Mouse (Mus musculus): ENCODE results near the gene Dnajc15. TPM values are rescaled to one million over a fixed set of nuclear protein-coding genes. Genes with fewer than 3 reads are reported as not detected.
"Not testable (repeated sequence)": the region's sequence is repeated elsewhere in the genome, so short reads cannot be mapped to it uniquely, and the experiment has no call there.

The Dnajc15 gene
- polyA plus RNA-seq, 1 experiment, result 4.4 TPM

- DNase-seq, result no peak
- TF ChIP-seq CTCF (IDR thresholded peaks at IDR 0.05; ENCODE audit: insufficient read depth, low read length) (peak; percentile 12; the same call in 1 of the 2 replicates), POLR2A (IDR thresholded peaks at IDR 0.05; ENCODE audit: borderline replicate concordance, extremely low read depth, low read depth, low read length) (no peak)
- WGBS, result 88% methylated on average over 7 of the region's 7 CpGs
- H3K4me3 ChIP-seq (replicated peaks; ENCODE audit: extremely low read depth, low read depth, low read length), result no peak overlapping the region
- H3K4me1 ChIP-seq (ENCODE audit: control insufficient read depth, insufficient read depth, low read length), result no peaks in the 10 kb centered on the region
Measured at GRCm38 (mm10) chr14:77889911-77890310, 15.0 kb upstream of the Dnajc15 start.

- TF ChIP-seq CTCF (IDR thresholded peaks at IDR 0.05; ENCODE audit: insufficient read depth, low read length), result no peak
- no peak for TF ChIP-seq POLR2A (IDR thresholded peaks at IDR 0.05; ENCODE audit: borderline replicate concordance, extremely low read depth, low read depth, low read length)
- H3K4me1 ChIP-seq (ENCODE audit: control insufficient read depth, insufficient read depth, low read length), result no peaks in the 10 kb centered on the region
- no peak for DNase-seq
- H3K4me3 ChIP-seq (replicated peaks; ENCODE audit: extremely low read depth, low read depth, low read length), result no peak overlapping the region
- WGBS, result 84% methylated on average over 4 of the region's 4 CpGs
Measured at GRCm38 (mm10) chr14:77886941-77887340, 12.0 kb upstream of the Dnajc15 start.

GRCm38 (mm10) chr14:77886376-77886775 lies 11.5 kb upstream of the Dnajc15 start:
- TF ChIP-seq POLR2A (IDR thresholded peaks at IDR 0.05; ENCODE audit: borderline replicate concordance, extremely low read depth, low read depth, low read length) (no peak), CTCF (IDR thresholded peaks at IDR 0.05; ENCODE audit: insufficient read depth, low read length) (no peak)
- WGBS, result 67% methylated on average over 3 of the region's 3 CpGs

GRCm38 (mm10) chr14:77882669-77883068 lies 7.7 kb upstream of the Dnajc15 start:
- 72% methylated on average over 6 of the region's 6 CpGs for WGBS
- TF ChIP-seq POLR2A (IDR thresholded peaks at IDR 0.05; ENCODE audit: borderline replicate concordance, extremely low read depth, low read depth, low read length) (no peak), CTCF (IDR thresholded peaks at IDR 0.05; ENCODE audit: insufficient read depth, low read length) (no peak)
- Histone ChIP-seq H3K4me1 (ENCODE audit: control insufficient read depth, insufficient read depth, low read length) (no peaks in the 10 kb centered on the region), H3K4me3 (replicated peaks; ENCODE audit: extremely low read depth, low read depth, low read length) (no peak overlapping the region)
- DNase-seq, result no peak

More at GRCm38 (mm10) chr14:77886376-77886775, 11.5 kb upstream of the Dnajc15 start:
- Histone ChIP-seq H3K4me1 (ENCODE audit: control insufficient read depth, insufficient read depth, low read length) (no peaks in the 10 kb centered on the region), H3K4me3 (replicated peaks; ENCODE audit: extremely low read depth, low read depth, low read length) (no peak overlapping the region)
- DNase-seq, result no peak

- DNase-seq, result no peak
- WGBS, result 69% methylated on average over 1 of the region's 1 CpGs
- TF ChIP-seq POLR2A (IDR thresholded peaks at IDR 0.05; ENCODE audit: borderline replicate concordance, extremely low read depth, low read depth, low read length) (no peak), CTCF (IDR thresholded peaks at IDR 0.05; ENCODE audit: insufficient read depth, low read length) (no peak)
- no peak overlapping the region for H3K4me3 ChIP-seq (replicated peaks; ENCODE audit: extremely low read depth, low read depth, low read length)
- no peaks in the 10 kb centered on the region for H3K4me1 ChIP-seq (ENCODE audit: control insufficient read depth, insufficient read depth, low read length)
Measured at GRCm38 (mm10) chr14:77881998-77882397, 7.1 kb upstream of the Dnajc15 start.

- not testable (repeated sequence) for DNase-seq; H3K4me3 ChIP-seq (replicated peaks; ENCODE audit: extremely low read depth, low read depth, low read length); H3K4me1 ChIP-seq (ENCODE audit: control insufficient read depth, insufficient read depth, low read length)
- 47% methylated on average over 2 of the region's 2 CpGs for WGBS
Measured at GRCm38 (mm10) chr14:77877876-77878275, 3.0 kb upstream of the Dnajc15 start.

- no peak overlapping the region for H3K4me3 ChIP-seq (replicated peaks; ENCODE audit: extremely low read depth, low read depth, low read length)
- TF ChIP-seq POLR2A (IDR thresholded peaks at IDR 0.05; ENCODE audit: borderline replicate concordance, extremely low read depth, low read depth, low read length) (no peak), CTCF (IDR thresholded peaks at IDR 0.05; ENCODE audit: insufficient read depth, low read length) (no peak)
- 76% methylated on average over 1 of the region's 1 CpGs for WGBS
- no peaks in the 10 kb centered on the region for H3K4me1 ChIP-seq (ENCODE audit: control insufficient read depth, insufficient read depth, low read length)
- DNase-seq, result no peak
Measured at GRCm38 (mm10) chr14:77876199-77876598, 1.3 kb upstream of the Dnajc15 start.

GRCm38 (mm10) chr14:77871380-77871975 lies 3.4 kb downstream of the Dnajc15 start:
- WGBS, result 82% methylated on average over 6 of the region's 6 CpGs
- no peak for DNase-seq
- TF ChIP-seq POLR2A (IDR thresholded peaks at IDR 0.05; ENCODE audit: borderline replicate concordance, extremely low read depth, low read depth, low read length) (no peak), CTCF (IDR thresholded peaks at IDR 0.05; ENCODE audit: insufficient read depth, low read length) (no peak)

GRCm38 (mm10) chr14:77870926-77871325 lies 4.0 kb downstream of the Dnajc15 start:
- H3K4me3 ChIP-seq (replicated peaks; ENCODE audit: extremely low read depth, low read depth, low read length), result no peak overlapping the region
- 71% methylated on average over 3 of the region's 3 CpGs for WGBS
- no peaks in the 10 kb centered on the region; the same call in 1 of the 2 replicates for H3K4me1 ChIP-seq (ENCODE audit: control insufficient read depth, insufficient read depth, low read length)
- DNase-seq, result no peak
- no peak for TF ChIP-seq CTCF (IDR thresholded peaks at IDR 0.05; ENCODE audit: insufficient read depth, low read length)
- no peak for TF ChIP-seq POLR2A (IDR thresholded peaks at IDR 0.05; ENCODE audit: borderline replicate concordance, extremely low read depth, low read depth, low read length)

More at GRCm38 (mm10) chr14:77871380-77871975, 3.4 kb downstream of the Dnajc15 start:
- Histone ChIP-seq H3K4me1 (ENCODE audit: control insufficient read depth, insufficient read depth, low read length) (no peaks in the 10 kb centered on the region; the same call in 1 of the 2 replicates), H3K4me3 (replicated peaks; ENCODE audit: extremely low read depth, low read depth, low read length) (no peak overlapping the region)

GRCm38 (mm10) chr14:77867601-77868000 lies 7.3 kb downstream of the Dnajc15 start:
- H3K4me3 ChIP-seq (replicated peaks; ENCODE audit: extremely low read depth, low read depth, low read length), result no peak overlapping the region
- no peaks in the 10 kb centered on the region; the same call in 1 of the 2 replicates for H3K4me1 ChIP-seq (ENCODE audit: control insufficient read depth, insufficient read depth, low read length)
- DNase-seq, result no peak
- TF ChIP-seq POLR2A (IDR thresholded peaks at IDR 0.05; ENCODE audit: borderline replicate concordance, extremely low read depth, low read depth, low read length), result no peak
- no peak for TF ChIP-seq CTCF (IDR thresholded peaks at IDR 0.05; ENCODE audit: insufficient read depth, low read length)
- 84% methylated on average over 5 of the region's 5 CpGs for WGBS

All from lung, adult 2 months (tissue).